Mouse (Mus musculus) thymus, postnatal 4 days (tissue): ENCODE results near the gene Ttc27.

ENCODE experiments used
- DNase-seq: peaks from one replicate; pipeline ENCODE4 v3.0.0; 2021

Gene Ttc27

GRCm38 (mm10) chr17:74842603-74843002 is 125.1 kb downstream of the Ttc27 start:
- no peak for DNase-seq

- no peak for DNase-seq
Observed at GRCm38 (mm10) chr17:74843486-74843885, 126.0 kb downstream of the Ttc27 start.

GRCm38 (mm10) chr17:74846031-74846891 is 128.7 kb downstream of the Ttc27 start:
- no peak for DNase-seq

GRCm38 (mm10) chr17:74850216-74850615 is 132.7 kb downstream of the Ttc27 start:
- DNase-seq, result no peak

GRCm38 (mm10) chr17:74859298-74859697 is 141.8 kb downstream of the Ttc27 start:
- no peak for DNase-seq

- DNase-seq, result no peak
Observed at GRCm38 (mm10) chr17:74860180-74860993, 142.9 kb downstream of the Ttc27 start.

GRCm38 (mm10) chr17:74863845-74864244 is 146.3 kb downstream of the Ttc27 start:
- no peak for DNase-seq

- no peak for DNase-seq
Observed at GRCm38 (mm10) chr17:74864790-74865548, 147.4 kb downstream of the Ttc27 start.

- DNase-seq, result no peak
Observed at GRCm38 (mm10) chr17:74865694-74866564, 148.4 kb downstream of the Ttc27 start.

GRCm38 (mm10) chr17:74866565-74867507 is 149.3 kb downstream of the Ttc27 start:
- no peak for DNase-seq

GRCm38 (mm10) chr17:74868185-74868907 is 150.8 kb downstream of the Ttc27 start:
- DNase-seq, result peak; percentile 16

GRCm38 (mm10) chr17:74869556-74869955 is 152.0 kb downstream of the Ttc27 start:
- no peak for DNase-seq

GRCm38 (mm10) chr17:74870177-74871160 is 152.9 kb downstream of the Ttc27 start:
- no peak for DNase-seq

- no peak for DNase-seq
Observed at GRCm38 (mm10) chr17:74872567-74872966, 155.0 kb downstream of the Ttc27 start.

GRCm38 (mm10) chr17:74873756-74874155 is 156.2 kb downstream of the Ttc27 start:
- no peak for DNase-seq

- no peak for DNase-seq
Observed at GRCm38 (mm10) chr17:74875740-74876139, 158.2 kb downstream of the Ttc27 start.

GRCm38 (mm10) chr17:74876954-74877353 is 159.4 kb downstream of the Ttc27 start:
- DNase-seq, result no peak

GRCm38 (mm10) chr17:74879768-74880167 is 162.2 kb downstream of the Ttc27 start:
- no peak for DNase-seq

GRCm38 (mm10) chr17:74887039-74887438 is 169.5 kb downstream of the Ttc27 start:
- DNase-seq, result no peak
